Mouse (Mus musculus): ENCODE results near the gene Snx22. TPM values are rescaled to one million over a fixed set of nuclear protein-coding genes. Genes with fewer than 3 reads are reported as not detected.

The Snx22 gene
- total and polyA plus RNA-seq, 3 experiments, result 0.43 to 10.1 TPM; not detected in 1

DNA sequence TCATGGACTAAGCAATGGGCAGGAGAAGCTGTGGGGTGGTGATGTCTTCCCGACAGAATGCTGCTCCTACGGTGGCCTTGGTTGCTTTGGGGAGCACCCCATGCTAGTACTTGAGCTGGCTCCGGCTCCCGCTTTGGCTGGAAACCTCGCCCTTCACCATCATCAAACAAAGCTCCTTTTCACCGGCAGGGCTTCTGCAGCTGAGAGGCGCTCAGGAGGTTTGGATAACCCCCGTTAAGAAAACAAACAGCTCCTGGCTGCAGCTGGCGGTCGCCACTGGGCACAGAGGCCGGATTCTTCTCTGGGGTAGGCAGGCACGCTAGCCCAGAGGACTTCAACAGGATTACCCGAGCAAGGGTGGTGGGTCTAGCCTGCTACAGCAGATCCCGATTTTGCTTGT lies 9.0 kb upstream of the Snx22 start:
- H3K79me2 ChIP-seq (ENCODE audit: control insufficient read depth, insufficient read depth, low read length, poor library complexity), result no peaks in the 10 kb centered on the region
- no peak overlapping the region for H3K9ac ChIP-seq (ENCODE audit: control insufficient read depth, low read depth, low read length, poor library complexity, severe bottlenecking)
- H3K36me3 ChIP-seq (ENCODE audit: control insufficient read depth in 1 of 2, insufficient read depth in 2 of 2, low read length in 2 of 2), result no peaks in the 10 kb centered on the region
- TF ChIP-seq JUND (IDR thresholded peaks at IDR 0.05; ENCODE audit: low read depth, low read length), result no peak
- H3K4me1 ChIP-seq (ENCODE audit: control insufficient read depth in 1 of 2, insufficient read depth in 2 of 2, low read length in 2 of 2), result no peaks in the 10 kb centered on the region
- H3K27ac ChIP-seq (ENCODE audit: control insufficient read depth, low read depth, low read length), result no peak overlapping the region
- no peaks in the 10 kb centered on the region; a peak in 1 of 4 replicates for H3K27me3 ChIP-seq (ENCODE audit: control insufficient read depth in 1 of 2, insufficient read depth in 2 of 2, low read length in 2 of 2)
- H3K9me3 ChIP-seq (replicated peaks; ENCODE audit: insufficient read depth, low read length), result no peaks in the 10 kb centered on the region
- DNase-seq (ENCODE audit: low read depth, low spot score), result no peak
- H3K4me3 ChIP-seq (ENCODE audit: control insufficient read depth in 1 of 2, insufficient read depth in 1 of 2, low read depth in 2 of 2, low read length in 2 of 2), result no peak overlapping the region

DNA sequence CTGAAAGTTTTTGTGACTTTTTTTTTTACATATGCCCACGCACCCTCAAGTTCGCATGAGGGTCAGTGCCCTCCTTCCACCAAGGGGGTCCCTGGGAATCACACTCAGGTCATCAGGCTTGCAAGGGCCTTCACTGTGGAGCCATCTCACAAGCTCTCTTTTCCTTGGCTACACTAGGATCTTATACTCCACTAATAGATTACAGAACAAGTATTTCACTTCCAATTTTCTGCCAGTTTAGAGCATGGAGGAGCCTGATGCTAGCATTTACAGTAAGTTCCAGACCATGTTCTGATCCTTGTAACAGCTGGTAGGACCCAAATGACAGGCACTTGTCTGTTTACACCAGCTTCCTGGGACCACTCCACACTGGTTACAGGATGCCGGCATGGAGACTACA lies 8.6 kb upstream of the Snx22 start:
- TF ChIP-seq ZNF384 (IDR thresholded peaks at IDR 0.05; ENCODE audit: low read depth, low read length), result no peak
- Histone ChIP-seq H3K79me2 (ENCODE audit: control insufficient read depth, insufficient read depth, low read length, poor library complexity) (no peaks in the 10 kb centered on the region), H3K27me3 (ENCODE audit: control insufficient read depth in 1 of 2, insufficient read depth in 2 of 2, low read length in 2 of 2) (no peaks in the 10 kb centered on the region; a peak in 1 of 4 replicates), H3K4me1 (ENCODE audit: control insufficient read depth in 1 of 2, insufficient read depth in 2 of 2, low read length in 2 of 2) (no peaks in the 10 kb centered on the region), H3K36me3 (ENCODE audit: control insufficient read depth in 1 of 2, insufficient read depth in 2 of 2, low read length in 2 of 2) (no peaks in the 10 kb centered on the region), H3K9ac (ENCODE audit: control insufficient read depth, low read depth, low read length, poor library complexity, severe bottlenecking) (no peak overlapping the region), H3K27ac (ENCODE audit: control insufficient read depth, low read depth, low read length) (no peak overlapping the region), H3K9me3 (replicated peaks; ENCODE audit: insufficient read depth, low read length) (no peaks in the 10 kb centered on the region), H3K4me3 (ENCODE audit: control insufficient read depth in 1 of 2, insufficient read depth in 1 of 2, low read depth in 2 of 2, low read length in 2 of 2) (no peak overlapping the region)
- no peak for DNase-seq (ENCODE audit: low read depth, low spot score)

DNA sequence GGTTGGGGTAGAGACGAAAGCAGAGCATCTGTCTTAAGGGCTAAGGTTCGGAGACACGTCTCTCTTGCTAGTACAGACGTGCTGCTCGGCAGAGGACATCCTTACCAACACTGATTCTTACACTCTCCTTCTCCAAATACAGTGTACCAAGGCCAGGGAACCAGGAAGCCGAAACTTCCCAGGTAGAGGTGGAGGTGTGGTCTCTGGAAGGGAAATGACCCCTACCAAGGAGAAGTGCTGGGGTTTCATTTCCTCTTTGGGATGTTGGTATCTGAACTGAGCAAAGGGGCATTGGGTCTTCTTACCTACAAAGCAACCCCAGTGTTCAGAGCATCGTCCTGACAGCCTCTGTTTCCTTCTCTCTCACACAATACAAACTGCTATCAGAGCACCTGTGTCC lies 3.2 kb upstream of the Snx22 start:
- Histone ChIP-seq H3K79me2 (ENCODE audit: control insufficient read depth, insufficient read depth, low read length, poor library complexity) (no peaks in the 10 kb centered on the region), H3K9ac (ENCODE audit: control insufficient read depth, low read depth, low read length, poor library complexity, severe bottlenecking) (no peak overlapping the region), H3K27ac (ENCODE audit: control insufficient read depth, low read depth, low read length) (no peak overlapping the region), H3K4me3 (ENCODE audit: control insufficient read depth in 1 of 2, insufficient read depth in 1 of 2, low read depth in 2 of 2, low read length in 2 of 2) (no peak overlapping the region), H3K27me3 (ENCODE audit: control insufficient read depth in 1 of 2, insufficient read depth in 2 of 2, low read length in 2 of 2) (no peaks in the 10 kb centered on the region), H3K4me1 (ENCODE audit: control insufficient read depth in 1 of 2, insufficient read depth in 2 of 2, low read length in 2 of 2) (peaks cover 0 to 6% of the 10 kb centered on the region in 2 experiments; a peak in 2 of 4 replicates), H3K36me3 (ENCODE audit: control insufficient read depth in 1 of 2, insufficient read depth in 2 of 2, low read length in 2 of 2) (peaks cover 0 to 5% of the 10 kb centered on the region in 2 experiments; a peak in 2 of 4 replicates), H3K9me3 (replicated peaks; ENCODE audit: insufficient read depth, low read length) (no peaks in the 10 kb centered on the region)
- TF ChIP-seq ZNF384 (IDR thresholded peaks at IDR 0.05; ENCODE audit: low read depth, low read length) (no peak), USF1 (IDR thresholded peaks at IDR 0.05; ENCODE audit: low read depth, low read length) (no peak), CHD1 (IDR thresholded peaks at IDR 0.05; ENCODE audit: low read depth, low read length) (no peak), ZMIZ1 (IDR thresholded peaks at IDR 0.05; ENCODE audit: low read depth, low read length) (no peak), MAX (IDR thresholded peaks at IDR 0.05; ENCODE audit: low read length) (no peak)
- DNase-seq (ENCODE audit: low read depth, low spot score), result no peak

DNA sequence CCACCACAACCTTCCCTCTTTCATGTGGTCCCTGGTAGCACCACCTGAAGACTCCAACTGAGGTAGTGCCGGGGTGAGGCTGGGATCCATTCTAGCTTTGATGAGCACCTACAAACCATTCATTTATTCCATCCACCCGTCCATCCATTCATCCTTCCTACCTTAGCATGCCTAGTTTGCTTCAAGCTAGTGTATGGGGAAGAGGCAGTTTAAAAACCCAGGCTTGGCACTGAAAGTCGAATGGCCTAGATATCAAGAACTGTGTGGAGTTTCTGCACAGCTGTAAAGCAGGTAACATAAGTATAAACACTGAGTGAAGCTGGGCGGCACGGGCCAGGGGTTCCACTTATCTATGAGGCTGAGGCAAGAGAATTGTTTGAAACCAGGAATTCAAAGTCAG lies 632 bp upstream of the Snx22 start:
- Histone ChIP-seq H3K36me3 (ENCODE audit: control insufficient read depth in 1 of 2, insufficient read depth in 2 of 2, low read length in 2 of 2) (peaks cover 0 to 5% of the 10 kb centered on the region in 2 experiments; a peak in 3 of 4 replicates), H3K4me3 (ENCODE audit: control insufficient read depth in 1 of 2, insufficient read depth in 1 of 2, low read depth in 2 of 2, low read length in 2 of 2) (no peak overlapping the region), H3K79me2 (ENCODE audit: control insufficient read depth, insufficient read depth, low read length, poor library complexity) (no peaks in the 10 kb centered on the region), H3K4me1 (ENCODE audit: control insufficient read depth in 1 of 2, insufficient read depth in 2 of 2, low read length in 2 of 2) (peaks cover 0 to 6% of the 10 kb centered on the region in 2 experiments; a peak in 2 of 4 replicates), H3K9me3 (replicated peaks; ENCODE audit: insufficient read depth, low read length) (no peaks in the 10 kb centered on the region), H3K27ac (ENCODE audit: control insufficient read depth, low read depth, low read length) (no peak overlapping the region), H3K27me3 (ENCODE audit: control insufficient read depth in 1 of 2, insufficient read depth in 2 of 2, low read length in 2 of 2) (no peaks in the 10 kb centered on the region), H3K9ac (ENCODE audit: control insufficient read depth, low read depth, low read length, poor library complexity, severe bottlenecking) (no peak overlapping the region)
- peak; percentile 40 for DNase-seq (ENCODE audit: low read depth, low spot score)
- TF ChIP-seq MXI1 (IDR thresholded peaks at IDR 0.05; ENCODE audit: low read depth, low read length), result no peak
- no peak for TF ChIP-seq ZNF384 (IDR thresholded peaks at IDR 0.05; ENCODE audit: low read depth, low read length)
- TF ChIP-seq EP300 (IDR thresholded peaks at IDR 0.05; ENCODE audit: low read depth in 1 of 2, low read length in 2 of 2), result no peak
- TF ChIP-seq GATA1 (IDR thresholded peaks at IDR 0.05; ENCODE audit: low read depth, low read length), result no peak
- no peak for TF ChIP-seq MAX (IDR thresholded peaks at IDR 0.05; ENCODE audit: low read length)
- TF ChIP-seq POLR2A (IDR thresholded peaks at IDR 0.05; ENCODE audit: control insufficient read depth in 1 of 2, insufficient read depth in 1 of 2, low read depth in 1 of 2, low read length in 2 of 2, poor library complexity in 1 of 2), result no peak
- no peak for TF ChIP-seq UBTF (IDR thresholded peaks at IDR 0.05; ENCODE audit: borderline replicate concordance, insufficient read depth, low read depth, low read length)
- TF ChIP-seq CHD1 (IDR thresholded peaks at IDR 0.05; ENCODE audit: low read depth, low read length), result no peak
- no peak for TF ChIP-seq NELFE (IDR thresholded peaks at IDR 0.05; ENCODE audit: low read depth, low read length)
- no peak for TF ChIP-seq KAT2A (conservative IDR thresholded peaks at IDR 0.05; ENCODE audit: low read depth, low read length)
- no peak for TF ChIP-seq TAL1 (IDR thresholded peaks at IDR 0.05; ENCODE audit: low read length)

Data from MEL (cell line).